Mouse (Mus musculus) hindbrain, embryonic 16.5 days (tissue): Measurements from ENCODE around the gene Trnp1. TPM values are rescaled to one million over a fixed set of nuclear protein-coding genes. Genes with fewer than 3 reads are reported as not detected.

ENCODE experiments used
- ATAC-seq: fragments of 200-750 bp; cut with Nextera tagmentation; 2 replicates; pipeline ENCODE4 v1.8.0; 2017; ENCODE audit warnings: moderate TSS enrichment, moderate library complexity
- H3K27ac ChIP-seq: fragments of 300-500 bp; sonication (generic); 2 replicates; pipeline ENCODE4 v1.5.1; 2014; ENCODE audit warnings: low read depth, mild to moderate bottlenecking, control low read depth, low read length, moderate library complexity
- H3K27me3 ChIP-seq: fragments of 300-500 bp; sonication (generic); replicated peaks from 2 replicates; pipeline ENCODE4 v1.6.1; 2014; ENCODE audit warnings: low read length; ENCODE audit not compliant: control insufficient read depth, insufficient read depth
- H3K36me3 ChIP-seq: fragments of 300-500 bp; sonication (generic); 2 replicates; pipeline ENCODE4 v1.6.1; 2014; ENCODE audit warnings: mild to moderate bottlenecking, low read length, moderate library complexity, mixed read lengths; ENCODE audit not compliant: control insufficient read depth, insufficient read depth
- H3K4me1 ChIP-seq: fragments of 300-500 bp; sonication (generic); 2 replicates; pipeline ENCODE4 v1.6.1; 2014; ENCODE audit warnings: low read depth, low read length; ENCODE audit not compliant: control insufficient read depth, insufficient read depth
- H3K4me2 ChIP-seq: fragments of 300-500 bp; sonication (generic); 2 replicates; pipeline ENCODE4 v1.6.1; 2014; ENCODE audit warnings: mild to moderate bottlenecking, low read length, control low read depth, moderate library complexity
- H3K4me3 ChIP-seq: fragments of 300-500 bp; sonication (generic); 2 replicates; pipeline ENCODE4 v1.5.1; 2014; ENCODE audit warnings: mild to moderate bottlenecking, low read length, control low read depth, moderate library complexity
- H3K9ac ChIP-seq: fragments of 300-500 bp; sonication (generic); 2 replicates; pipeline ENCODE4 v1.6.1; 2014; ENCODE audit warnings: low read depth, mild to moderate bottlenecking, control low read depth, low read length, moderate library complexity
- H3K9me3 ChIP-seq: fragments of 300-500 bp; sonication (generic); 2 replicates; pipeline ENCODE4 v1.6.1; 2014; ENCODE audit warnings: mild to moderate bottlenecking, low read length, moderate library complexity; ENCODE audit not compliant: control insufficient read depth
- WGBS: fragments of 180-500 bp; shearing (Covaris S2); extraction: QIAGEN DNeasy Blood & Tissue Kit; methylation state at CpG from one replicate; pipeline ENCODE4 v1.1.7; 2014; 5-methylcytosine and 5-hydroxymethylcytosine counted together
- polyA plus RNA-seq: library from polyadenylated mRNA; unstranded; fragments of >200 nt; fragmentation: Nextera tagmentation; extraction: Ambion mirVana; gene quantifications from 2 replicates; pipeline ENCODE4 v1.2.1, GENCODE M21; 2015

The Trnp1 gene
- polyA plus RNA-seq, 1 experiment from 2014 or later, result 5.8 TPM

- Histone ChIP-seq H3K36me3 (no peaks in the 10 kb centered on the region), H3K4me3 (peak within 1 kb of the TSS; percentile 46), H3K4me1 (peaks cover 7% of the 10 kb centered on the region), H3K27me3 (peaks cover 20% of the 10 kb centered on the region), H3K9me3 (no peaks in the 10 kb centered on the region), H3K9ac (peak within 1 kb of the TSS; percentile 56), H3K27ac (no peak within 1 kb of the TSS), H3K4me2 (peak within 1 kb of the TSS; percentile 60)
- ATAC-seq, result peak; percentile 98
- 4% methylated on average over 25 of the region's 29 CpGs for WGBS
Measured at GRCm38 (mm10) chr4:133479458-133480184, 18.7 kb downstream of the Trnp1 start, which contains the start of gene Tent5b. Tent5b (plus strand) TSS chr4:133480132.

GRCm38 (mm10) chr4:133473833-133474232 lies 24.5 kb downstream of the Trnp1 start:
- WGBS, result 70% methylated on average over 2 of the region's 2 CpGs
- H3K27me3 ChIP-seq, result peaks cover 7% of the 10 kb centered on the region
- no peaks in the 10 kb centered on the region for H3K4me1 ChIP-seq
- no peak for ATAC-seq
- H3K4me2 ChIP-seq, result no peak overlapping the region
- H3K27ac ChIP-seq, result no peak overlapping the region
- H3K4me3 ChIP-seq, result no peak overlapping the region
- no peak overlapping the region for H3K9ac ChIP-seq
- H3K9me3 ChIP-seq, result peaks cover 3% of the 10 kb centered on the region; the same call in 1 of the 2 replicates
- no peaks in the 10 kb centered on the region for H3K36me3 ChIP-seq

- WGBS, result 80% methylated on average over 7 of the region's 7 CpGs
- Histone ChIP-seq H3K4me1 (no peaks in the 10 kb centered on the region; the same call in 1 of the 2 replicates), H3K27me3 (peaks cover 10% of the 10 kb centered on the region), H3K9ac (no peak overlapping the region), H3K4me2 (no peak overlapping the region), H3K4me3 (no peak overlapping the region), H3K36me3 (no peaks in the 10 kb centered on the region), H3K27ac (no peak overlapping the region), H3K9me3 (peaks cover 3% of the 10 kb centered on the region; the same call in 1 of the 2 replicates)
- no peak for ATAC-seq
Measured at GRCm38 (mm10) chr4:133471135-133471821, 27.1 kb downstream of the Trnp1 start.

GRCm38 (mm10) chr4:133469122-133469521 lies 29.2 kb downstream of the Trnp1 start:
- no peaks in the 10 kb centered on the region for H3K36me3 ChIP-seq
- WGBS, result 21% methylated on average over 12 of the region's 12 CpGs
- H3K9ac ChIP-seq, result no peak overlapping the region
- peaks cover 10% of the 10 kb centered on the region for H3K27me3 ChIP-seq
- H3K27ac ChIP-seq, result no peak overlapping the region
- ATAC-seq, result no peak
- H3K4me3 ChIP-seq, result no peak overlapping the region
- peak overlapping the region; percentile 24; the same call in 1 of the 2 replicates for H3K4me2 ChIP-seq
- H3K9me3 ChIP-seq, result peaks cover 3% of the 10 kb centered on the region; the same call in 1 of the 2 replicates
- no peaks in the 10 kb centered on the region; the same call in 1 of the 2 replicates for H3K4me1 ChIP-seq

- Histone ChIP-seq H3K36me3 (no peaks in the 10 kb centered on the region), H3K4me3 (peak overlapping the region; percentile 43), H3K4me2 (peak overlapping the region; percentile 77), H3K27me3 (peaks cover 10% of the 10 kb centered on the region), H3K4me1 (no peaks in the 10 kb centered on the region; the same call in 1 of the 2 replicates), H3K9ac (peak overlapping the region; percentile 56), H3K27ac (no peak overlapping the region), H3K9me3 (peaks cover 3% of the 10 kb centered on the region; the same call in 1 of the 2 replicates)
- 0 out of 2 replicates have a peak, but pooled peaks have one; percentile 14 for ATAC-seq
- 0% methylated on average over 27 of the region's 27 CpGs for WGBS
Measured at GRCm38 (mm10) chr4:133468080-133468479, 30.3 kb downstream of the Trnp1 start.

- no peak overlapping the region for H3K4me3 ChIP-seq
- no peaks in the 10 kb centered on the region for H3K9me3 ChIP-seq
- no peaks in the 10 kb centered on the region for H3K36me3 ChIP-seq
- H3K4me1 ChIP-seq, result no peaks in the 10 kb centered on the region; the same call in 1 of the 2 replicates
- H3K9ac ChIP-seq, result no peak overlapping the region
- 65% methylated on average over 6 of the region's 6 CpGs for WGBS
- no peak overlapping the region for H3K27ac ChIP-seq
- H3K27me3 ChIP-seq, result peaks cover 3% of the 10 kb centered on the region; the same call in 1 of the 2 replicates
- ATAC-seq, result no peak
- H3K4me2 ChIP-seq, result no peak overlapping the region
Measured at GRCm38 (mm10) chr4:133463184-133463583, 35.2 kb downstream of the Trnp1 start.

GRCm38 (mm10) chr4:133461362-133461761 lies 37.0 kb downstream of the Trnp1 start:
- Histone ChIP-seq H3K9ac (no peak overlapping the region), H3K36me3 (no peaks in the 10 kb centered on the region), H3K4me3 (no peak overlapping the region), H3K9me3 (no peaks in the 10 kb centered on the region), H3K4me1 (no peaks in the 10 kb centered on the region), H3K27me3 (no peaks in the 10 kb centered on the region), H3K27ac (no peak overlapping the region), H3K4me2 (no peak overlapping the region)
- WGBS, result 65% methylated on average over 4 of the region's 4 CpGs
- ATAC-seq, result no peak

GRCm38 (mm10) chr4:133460796-133461325 lies 37.5 kb downstream of the Trnp1 start:
- Histone ChIP-seq H3K27ac (no peak overlapping the region), H3K4me3 (no peak overlapping the region), H3K9ac (no peak overlapping the region), H3K4me1 (no peaks in the 10 kb centered on the region), H3K36me3 (no peaks in the 10 kb centered on the region), H3K27me3 (no peaks in the 10 kb centered on the region), H3K4me2 (no peak overlapping the region), H3K9me3 (no peaks in the 10 kb centered on the region)
- ATAC-seq, result no peak
- WGBS, result 51% methylated on average over 5 of the region's 5 CpGs

GRCm38 (mm10) chr4:133460006-133460405 lies 38.3 kb downstream of the Trnp1 start:
- Histone ChIP-seq H3K4me1 (no peaks in the 10 kb centered on the region), H3K4me3 (no peak overlapping the region), H3K9me3 (no peaks in the 10 kb centered on the region), H3K9ac (no peak overlapping the region), H3K4me2 (no peak overlapping the region), H3K27ac (no peak overlapping the region), H3K27me3 (no peaks in the 10 kb centered on the region), H3K36me3 (no peaks in the 10 kb centered on the region)
- 80% methylated on average over 1 of the region's 1 CpGs for WGBS
- no peak for ATAC-seq
